Mouse (Mus musculus): ENCODE measurements around the gene Cd300a. TPM values are rescaled to one million over a fixed set of nuclear protein-coding genes. Genes with fewer than 3 reads are reported as not detected.

The Cd300a gene
- total RNA-seq (2021), result 1 to 10 TPM; 1.5 TPM
- 0.80 and 0.81 TPM in 2 replicates for polyA plus RNA-seq (2012; rRNA removed)
- long read RNA-seq, full-length matches to known transcripts, result 1 of 1 reads
- long read RNA-seq, partial matches to known transcripts, result 0 of 1 reads
- long read RNA-seq, other reads (novel, unspliced or antisense), result 0 of 1 reads

- no peak for DNase-seq
Observed at GRCm38 (mm10) chr11:114889991-114890518, at the start of gene Cd300a. TSS of gene Cd300a (plus strand) at chr11:114890041.

DNA sequence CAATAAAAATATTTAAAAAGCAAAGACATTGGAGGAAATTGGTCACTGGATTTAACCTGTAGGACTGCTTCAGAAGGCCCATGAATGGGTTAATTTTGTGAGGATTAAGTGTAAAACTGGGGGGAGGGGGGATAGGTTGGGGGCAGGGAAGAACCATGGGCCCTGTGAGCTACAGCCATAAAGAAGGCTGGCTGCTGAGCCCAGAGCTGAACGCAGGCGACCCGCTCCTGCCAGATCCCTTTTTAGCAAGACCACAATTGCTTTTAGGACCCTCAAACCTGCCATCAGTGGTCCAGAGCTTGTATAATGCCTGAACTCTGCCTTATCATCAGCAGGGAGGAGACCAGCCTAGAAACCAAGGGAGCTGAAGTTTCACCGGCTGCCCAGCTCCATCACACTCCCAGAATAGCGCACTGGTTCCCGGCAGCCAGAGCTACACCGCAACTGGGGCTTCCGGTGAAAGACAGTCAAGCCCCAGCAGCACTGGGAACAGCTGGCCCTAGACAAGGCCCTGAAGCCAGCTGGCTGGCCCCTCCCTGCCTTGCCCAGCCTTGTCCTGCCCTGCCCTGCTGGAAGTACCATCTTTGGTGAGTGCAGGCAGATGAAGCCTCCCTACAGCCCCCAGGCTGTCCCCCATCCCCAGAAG, 45.9 kb upstream of the Cd300a start:
- DNase-seq, result no peak

- DNase-seq, result no peak
Observed at GRCm38 (mm10) chr11:114844464-114845220, 45.2 kb upstream of the Cd300a start.

GRCm38 (mm10) chr11:114846336-114846735, 43.5 kb upstream of the Cd300a start:
- DNase-seq, result no peak

DNA sequence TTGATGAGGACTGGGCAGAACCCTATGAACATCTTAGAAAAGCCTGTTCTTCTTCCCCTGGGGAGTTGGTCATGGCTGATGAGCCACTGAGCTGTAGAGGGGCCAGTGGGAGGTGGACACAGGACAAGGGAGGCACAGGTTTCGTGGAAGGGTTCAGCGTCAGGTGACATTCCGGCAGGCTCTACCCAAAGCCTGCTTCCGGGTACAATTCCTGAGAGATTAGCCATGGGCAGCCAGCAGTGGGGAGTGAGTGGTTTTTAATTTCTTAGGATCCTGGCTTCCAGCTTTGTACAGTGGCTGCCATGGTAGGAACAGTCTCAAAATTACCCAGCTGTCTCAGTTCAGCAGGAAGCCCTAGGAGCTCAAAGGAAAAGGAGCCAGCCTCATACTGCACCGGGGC, 42.8 kb upstream of the Cd300a start:
- DNase-seq, result no peak

- no peak for DNase-seq
Observed at GRCm38 (mm10) chr11:114849572-114849971, 40.3 kb upstream of the Cd300a start.

DNA sequence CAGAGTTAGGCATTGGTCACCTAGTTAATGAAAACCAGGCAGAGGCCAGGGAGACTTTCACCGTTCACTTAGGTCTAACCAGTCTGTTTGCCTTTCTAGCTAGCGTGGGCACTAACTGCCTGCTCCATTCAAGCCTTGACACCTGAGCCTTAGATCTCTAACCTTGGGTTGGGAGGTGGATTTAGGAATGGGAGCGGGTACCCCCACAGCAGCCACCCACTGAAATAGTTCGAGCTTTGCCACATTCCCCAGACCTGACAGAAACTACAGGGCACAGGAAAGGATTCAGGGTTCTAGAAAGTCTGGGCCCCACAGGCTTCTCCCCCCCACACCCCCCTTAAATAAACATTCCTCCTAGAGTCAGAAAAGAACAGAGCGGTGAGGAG, 39.8 kb upstream of the Cd300a start:
- no peak for DNase-seq

DNA sequence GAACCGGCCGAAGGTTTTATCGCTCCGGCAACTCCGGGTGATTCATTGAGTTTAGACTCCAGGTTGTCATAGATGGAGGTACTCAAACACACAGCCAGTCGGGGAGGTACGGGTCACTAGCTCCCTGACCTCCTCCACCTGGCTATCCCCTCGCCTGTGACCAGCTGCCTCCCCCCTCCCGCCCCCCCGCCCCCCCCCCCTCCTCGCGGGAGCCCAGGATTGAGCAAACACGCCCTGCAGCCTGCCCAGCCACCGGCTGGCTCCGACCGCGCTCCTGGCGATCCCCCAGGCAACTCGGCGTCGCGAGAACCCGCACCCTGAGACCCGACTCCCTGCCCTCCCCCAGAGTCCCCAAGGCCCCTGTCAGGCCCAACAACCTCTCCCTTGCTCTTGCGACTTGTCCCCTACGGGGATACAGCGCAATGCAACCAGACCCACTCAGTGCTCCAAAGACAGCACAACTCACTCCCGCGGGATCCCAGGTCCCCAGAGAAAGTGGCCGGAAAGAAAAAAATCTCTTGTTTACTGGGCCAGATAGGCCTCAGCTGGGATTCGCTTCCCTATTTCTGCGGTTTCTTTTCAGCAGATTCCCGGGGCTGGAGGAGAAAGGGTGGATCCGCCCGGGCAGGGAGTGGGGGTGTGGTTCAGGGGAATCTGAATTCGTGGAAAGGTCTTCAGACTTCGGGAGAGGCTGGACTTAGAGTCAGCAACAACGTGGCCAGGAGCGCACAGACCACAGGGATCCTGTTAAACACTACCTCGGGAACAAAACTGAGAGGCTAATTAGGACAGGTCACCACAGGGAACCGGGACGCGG, 39.2 kb upstream of the Cd300a start, which contains the start of gene Gprc5c:
TSS of gene Gprc5c (plus strand) at position 701 of the 817 bp plus-strand sequence.
- DNase-seq, result peak; percentile 41

- no peak for DNase-seq
Observed at GRCm38 (mm10) chr11:114851269-114851607, 38.6 kb upstream of the Cd300a start.

DNA sequence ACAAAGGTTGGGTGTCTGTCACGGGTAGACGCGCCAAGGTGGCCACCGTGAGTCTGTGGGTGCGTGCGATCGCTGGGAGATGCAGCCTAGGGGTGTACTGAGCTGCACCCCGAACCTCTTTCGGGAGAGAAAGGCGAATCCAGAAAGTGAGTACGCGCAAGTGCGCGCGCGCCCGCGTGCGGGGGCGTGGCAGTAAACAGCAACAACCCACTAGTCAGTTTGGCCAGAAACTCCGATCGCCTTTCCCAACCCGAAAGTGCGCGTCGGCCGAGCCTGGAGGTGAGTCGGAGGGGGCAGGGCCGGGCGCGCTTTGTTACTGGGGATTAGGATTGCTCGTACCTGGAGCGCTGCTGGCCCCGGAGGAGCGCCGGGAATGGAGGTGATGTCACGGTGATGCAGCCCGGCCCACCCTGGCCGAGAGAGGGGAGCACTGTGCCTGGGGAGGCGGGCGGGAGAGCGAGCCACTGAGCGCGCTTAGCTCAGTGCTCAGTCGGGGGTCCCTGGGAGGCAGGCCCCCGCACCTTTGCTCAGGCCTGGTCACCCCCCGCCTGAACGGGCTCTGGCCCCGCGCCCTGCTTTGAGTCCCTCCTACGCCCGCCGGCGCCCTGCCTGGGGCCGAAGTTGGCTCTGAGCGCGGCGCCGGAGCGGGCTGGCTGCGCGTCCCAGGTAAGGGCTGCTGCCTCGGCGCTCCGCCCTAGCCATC, 38.1 kb upstream of the Cd300a start:
- peak; percentile 80 for DNase-seq

GRCm38 (mm10) chr11:114852311-114853173, 37.3 kb upstream of the Cd300a start:
- DNase-seq, result no peak

DNA sequence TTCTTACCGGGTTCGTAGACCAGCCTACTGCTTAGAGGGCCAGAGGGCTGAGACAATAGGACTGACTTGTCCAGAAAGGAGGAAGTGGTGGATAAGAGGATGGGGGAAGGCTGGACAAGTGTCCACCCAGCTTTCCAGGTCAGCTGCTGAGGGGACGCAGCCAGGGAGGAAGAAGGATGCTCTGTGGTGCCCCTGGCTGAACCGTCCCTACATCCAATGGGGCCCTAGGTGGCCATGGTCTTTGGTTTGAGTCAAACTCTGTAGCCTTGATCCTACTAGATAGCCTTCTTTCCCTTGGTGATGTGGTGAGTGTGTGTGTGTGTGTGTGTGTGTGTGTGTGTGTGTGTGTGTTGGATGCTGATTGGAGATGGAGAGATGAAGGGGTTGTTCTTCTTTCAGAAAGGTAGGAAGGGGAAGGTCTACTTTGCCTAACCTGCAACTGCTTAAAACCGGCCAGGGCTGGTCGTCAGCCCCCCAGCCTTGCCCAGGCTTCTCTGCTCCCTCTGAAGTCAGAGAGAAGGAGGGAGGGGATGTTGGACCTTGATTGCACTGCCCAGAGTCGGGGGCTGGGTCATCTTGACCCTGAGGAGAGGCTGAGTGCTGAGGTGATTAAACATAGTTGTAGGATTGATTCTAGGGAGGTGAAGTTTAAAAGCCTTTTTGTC, 36.5 kb upstream of the Cd300a start:
- no peak for DNase-seq

DNA sequence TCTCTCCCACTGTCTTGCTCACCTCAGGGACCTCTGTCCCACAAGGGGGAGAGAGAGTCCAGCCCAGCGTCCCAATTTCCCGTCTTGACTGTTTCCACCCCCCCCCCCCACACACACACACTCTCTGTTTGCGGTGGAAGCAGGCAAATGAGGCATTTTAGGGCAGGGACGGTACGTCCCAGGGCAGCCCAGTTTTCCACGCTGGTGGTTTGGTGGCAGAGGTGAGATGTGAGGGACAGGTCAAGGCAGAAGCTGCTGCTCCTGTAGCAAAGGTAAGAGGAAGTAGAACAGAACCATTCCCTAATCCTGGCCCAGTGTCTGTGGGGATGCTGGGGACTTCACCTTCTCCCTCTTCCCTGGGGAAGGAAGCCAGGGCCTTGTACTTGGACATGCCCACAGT, 35.3 kb upstream of the Cd300a start:
- DNase-seq, result no peak

- DNase-seq, result no peak
Observed at GRCm38 (mm10) chr11:114856125-114856524, 33.7 kb upstream of the Cd300a start.

- no peak for DNase-seq
Observed at GRCm38 (mm10) chr11:114858641-114859040, 31.2 kb upstream of the Cd300a start.

DNA sequence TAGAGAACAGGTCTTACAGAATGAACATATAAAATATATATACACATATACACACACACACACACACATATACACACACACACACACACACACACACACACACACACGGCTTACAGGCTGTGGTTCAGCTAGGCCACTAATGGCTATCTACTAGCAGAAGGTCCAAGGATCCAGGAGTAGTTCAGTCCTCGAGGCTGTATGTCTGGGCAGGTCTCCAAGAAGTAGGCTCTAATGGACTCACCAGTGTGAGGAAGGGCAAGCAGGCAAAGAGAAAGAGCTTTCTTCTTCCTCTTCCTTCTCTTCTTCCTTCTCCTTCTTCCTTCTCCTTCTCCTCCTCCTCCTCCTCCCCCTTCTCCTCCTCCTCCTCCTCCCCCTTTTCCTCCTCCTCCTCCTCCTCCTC, 28.8 kb upstream of the Cd300a start:
- DNase-seq, result no peak

DNA sequence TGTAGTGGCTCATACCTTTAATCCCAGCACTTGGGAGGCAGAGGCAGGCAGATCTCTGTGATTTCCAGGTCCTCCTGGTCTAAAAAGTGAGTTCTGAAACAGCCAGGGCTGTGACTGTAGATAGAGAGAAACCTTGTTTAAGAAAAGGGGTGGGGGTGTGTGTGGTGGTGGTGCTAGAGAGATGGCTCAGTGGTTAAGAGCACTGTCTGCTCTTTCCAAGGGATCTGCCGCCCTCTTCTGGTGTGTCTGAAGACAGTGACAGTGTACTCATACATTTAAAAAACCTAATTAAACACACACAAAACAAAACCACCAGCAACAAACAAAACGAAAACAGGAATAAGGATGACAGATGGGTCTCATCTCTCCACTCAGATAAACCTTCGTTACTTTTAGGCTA, 27.2 kb upstream of the Cd300a start:
- DNase-seq, result no peak

DNA sequence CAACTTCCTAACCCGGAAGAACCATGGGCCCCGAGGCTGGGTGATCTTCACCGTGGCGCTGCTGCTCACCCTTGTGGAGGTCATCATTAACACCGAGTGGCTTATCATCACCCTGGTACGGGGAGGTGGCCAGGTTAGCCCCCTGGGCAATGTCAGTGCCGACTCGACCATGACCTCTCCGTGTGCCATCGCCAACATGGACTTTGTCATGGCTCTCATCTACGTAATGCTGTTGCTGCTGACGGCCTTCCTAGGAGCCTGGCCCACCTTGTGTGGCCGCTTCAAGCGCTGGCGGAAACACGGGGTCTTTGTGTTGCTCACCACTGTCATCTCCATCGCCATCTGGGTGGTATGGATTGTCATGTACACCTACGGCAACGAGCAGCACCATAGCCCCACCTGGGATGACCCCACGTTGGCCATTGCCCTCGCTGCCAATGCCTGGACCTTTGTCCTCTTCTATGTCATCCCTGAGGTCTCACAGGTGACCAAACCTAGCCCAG, 25.9 kb upstream of the Cd300a start:
- no peak for DNase-seq

DNA sequence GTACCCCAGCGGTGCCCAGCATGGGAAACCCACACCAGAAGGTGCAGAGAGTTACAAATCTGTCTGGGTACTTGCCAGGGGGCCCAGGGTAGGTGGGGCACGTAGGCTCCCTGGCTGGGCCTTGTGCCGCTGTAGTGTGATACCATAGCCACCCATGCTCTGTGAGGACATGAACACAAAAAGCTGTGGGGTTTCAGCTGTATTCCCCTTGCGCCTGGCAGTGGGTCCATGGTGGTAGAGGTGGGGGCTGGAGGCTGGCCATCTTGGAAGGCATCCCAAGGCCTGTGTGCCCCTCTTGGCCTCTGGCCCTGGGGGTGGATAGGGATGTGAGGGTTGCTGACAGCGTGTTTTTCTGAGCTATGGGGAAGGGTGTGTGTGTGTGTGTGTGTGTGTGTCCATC, 23.8 kb upstream of the Cd300a start:
- no peak for DNase-seq
